Mouse (Mus musculus) monocyte, adult 2 months (primary cell): ENCODE data around the gene Sgk1.

Source experiments
- DNase-seq, 2 experiments: peaks; one replicate each; pipeline ENCODE4 v3.0.0; 2022; ENCODE audit warnings: low spot score in 2 of 2, low read depth in 1 of 2

Sgk1 gene

GRCm38 (mm10) chr10:21916301-21917071, 34.5 kb downstream of the Sgk1 start:
- DNase-seq: no peak

- DNase-seq: no peak
Measured at GRCm38 (mm10) chr10:21918016-21918749, 36.2 kb downstream of the Sgk1 start.

- no peak for DNase-seq
Measured at GRCm38 (mm10) chr10:21918750-21919145, 36.8 kb downstream of the Sgk1 start.

- DNase-seq: no peak
Measured at GRCm38 (mm10) chr10:21920611-21921010, 38.6 kb downstream of the Sgk1 start.

- DNase-seq: no peak
Measured at GRCm38 (mm10) chr10:21922716-21923350, 40.8 kb downstream of the Sgk1 start.

GRCm38 (mm10) chr10:21923495-21923952, 41.5 kb downstream of the Sgk1 start:
- DNase-seq: no peak

GRCm38 (mm10) chr10:21924051-21924720, 42.2 kb downstream of the Sgk1 start:
- no peak for DNase-seq

GRCm38 (mm10) chr10:21926941-21927340, 45.0 kb downstream of the Sgk1 start:
- DNase-seq: no peak

- DNase-seq: no peak
Measured at GRCm38 (mm10) chr10:21930781-21931380, 48.9 kb downstream of the Sgk1 start.

GRCm38 (mm10) chr10:21932791-21933190, 50.8 kb downstream of the Sgk1 start:
- DNase-seq: no peak

GRCm38 (mm10) chr10:21934826-21935225, 52.8 kb downstream of the Sgk1 start:
- no peak for DNase-seq

GRCm38 (mm10) chr10:21936513-21937221, 54.7 kb downstream of the Sgk1 start:
- no peak for DNase-seq

- no peak for DNase-seq
Measured at GRCm38 (mm10) chr10:21937222-21937605, 55.2 kb downstream of the Sgk1 start.

- DNase-seq: no peak
Measured at GRCm38 (mm10) chr10:21938166-21938565, 56.2 kb downstream of the Sgk1 start.

- DNase-seq: no peak
Measured at GRCm38 (mm10) chr10:21941235-21941634, 59.3 kb downstream of the Sgk1 start.

- DNase-seq: no peak
Measured at GRCm38 (mm10) chr10:21943145-21943700, 61.2 kb downstream of the Sgk1 start.

GRCm38 (mm10) chr10:21945195-21945594, 63.2 kb downstream of the Sgk1 start:
- no peak for DNase-seq

- peak; percentile 41 to 69 for DNase-seq
Measured at GRCm38 (mm10) chr10:21946751-21947351, 64.9 kb downstream of the Sgk1 start.

GRCm38 (mm10) chr10:21952520-21952919, 70.5 kb downstream of the Sgk1 start:
- DNase-seq: no peak

GRCm38 (mm10) chr10:21961111-21961510, 79.1 kb downstream of the Sgk1 start:
- no peak for DNase-seq
